Comparison of ENCODE assay signal across 8 mouse cellular contexts in genomic region chr15:89452906-89453864, GRCm38 (mm10). TPM values are rescaled to one million over a fixed set of nuclear protein-coding genes. Genes with fewer than 3 reads are reported as not detected.
DNase-seq lines count a peak whose midpoint lies in the region; ATAC-seq and TF ChIP-seq lines count a peak whose summit lies in the region.

No protein-coding gene starts in this region.

- ATAC-seq in forebrain, embryonic 14.5 days = peak; percentile 70
- peak; percentile 84 for ATAC-seq in hindbrain, embryonic 15.5 days (ENCODE audit: low FRiP score, low read depth)
- ATAC-seq in liver, embryonic 11.5 days (replicated peaks; ENCODE audit: low FRiP score) = peak; percentile 60; the same call in 1 of the 2 replicates
- ATAC-seq in midbrain, embryonic 16.5 days = peak; percentile 72

- DNase-seq in CH12.LX (ENCODE audit: extremely low read depth) (no peak), ZHBTc4 (ENCODE audit: low read depth, low spot score) (peak; percentile 89)
- peak; percentile 48 for DNase-seq in forebrain, embryonic 14.5 days (ENCODE audit: low spot score)
- DNase-seq in liver, embryonic 11.5 days (ENCODE audit: low spot score) = peak; percentile 80
- DNase-seq in thymus, postnatal 4 days = peak; percentile 84
- DNase-seq in frontal cortex, postnatal 14 days (ENCODE audit: low spot score in 2 of 2) = no peak

- in situ Hi-C loops in CH12.LX (cut with MboI; ENCODE audit: low pct_ligation_motif_present, low pct_unique_long_range_greater_than_20kb, low sequenced_read_pairs) = no loop called here

- WGBS in forebrain, embryonic 14.5 days = 4% methylated on average over 24 of the region's 24 CpGs
- WGBS in hindbrain, embryonic 15.5 days = 5% methylated on average over 24 of the region's 24 CpGs
- 6% methylated on average over 24 of the region's 24 CpGs for WGBS in liver, embryonic 11.5 days
- 4% methylated on average over 24 of the region's 24 CpGs for WGBS in midbrain, embryonic 16.5 days

- H3K4me2 ChIP-seq in CH12.LX (ENCODE audit: insufficient read depth, low read depth, poor library complexity, severe bottlenecking) = no peak overlapping the region
- peak overlapping the region; percentile 76 for H3K4me2 ChIP-seq in forebrain, embryonic 14.5 days (ENCODE audit: low read length)
- H3K4me2 ChIP-seq in hindbrain, embryonic 15.5 days = peak overlapping the region; percentile 76
- H3K4me2 ChIP-seq in liver, embryonic 11.5 days = peak overlapping the region; percentile 74
- H3K4me2 ChIP-seq in midbrain, embryonic 16.5 days (ENCODE audit: low read length) = peak overlapping the region; percentile 98

- no peaks in the 10 kb centered on the region for H3K36me3 ChIP-seq in CH12.LX (replicated peaks in 1 of 2; ENCODE audit: control insufficient read depth in 1 of 2, insufficient read depth in 1 of 2, low read length in 1 of 2)
- peaks cover 20% of the 10 kb centered on the region for H3K36me3 ChIP-seq in forebrain, embryonic 14.5 days (ENCODE audit: control insufficient read depth, insufficient read depth, low read length)
- H3K36me3 ChIP-seq in hindbrain, embryonic 15.5 days = peaks cover 15% of the 10 kb centered on the region
- no peaks in the 10 kb centered on the region for H3K36me3 ChIP-seq in liver, embryonic 11.5 days (ENCODE audit: control insufficient read depth, insufficient read depth, low read length)
- H3K36me3 ChIP-seq in midbrain, embryonic 16.5 days (ENCODE audit: control insufficient read depth, insufficient read depth, low read length) = peaks cover 16% of the 10 kb centered on the region

- TF ChIP-seq RAD21 in CH12.LX (IDR thresholded peaks at IDR 0.05; ENCODE audit: low read depth, low read length) = no peak

- H3K9me3 ChIP-seq in CH12.LX (replicated peaks; ENCODE audit: low read length) = peaks cover 7% of the 10 kb centered on the region
- H3K9me3 ChIP-seq in forebrain, embryonic 14.5 days (replicated peaks; ENCODE audit: control insufficient read depth, low read length) = no peaks in the 10 kb centered on the region
- H3K9me3 ChIP-seq in hindbrain, embryonic 15.5 days = no peaks in the 10 kb centered on the region
- no peaks in the 10 kb centered on the region for H3K9me3 ChIP-seq in liver, embryonic 11.5 days (ENCODE audit: control insufficient read depth, low read length)
- no peaks in the 10 kb centered on the region for H3K9me3 ChIP-seq in midbrain, embryonic 16.5 days (replicated peaks; ENCODE audit: control insufficient read depth, low read length, poor library complexity, severe bottlenecking)

- no peak overlapping the region for H3K9ac ChIP-seq in CH12.LX (ENCODE audit: insufficient read depth, low read depth)
- H3K9ac ChIP-seq in forebrain, embryonic 14.5 days (ENCODE audit: low read length) = peak overlapping the region; percentile 86
- peak overlapping the region; percentile 85 for H3K9ac ChIP-seq in hindbrain, embryonic 15.5 days
- H3K9ac ChIP-seq in liver, embryonic 11.5 days (ENCODE audit: low read depth, low read length) = no peak overlapping the region
- peak overlapping the region; percentile 85 for H3K9ac ChIP-seq in midbrain, embryonic 16.5 days (ENCODE audit: low read depth, low read length)

- no peak overlapping the region for H3K27ac ChIP-seq in CH12.LX (ENCODE audit: insufficient read depth, low read depth)
- H3K27ac ChIP-seq in forebrain, embryonic 14.5 days (ENCODE audit: low read depth, low read length) = peak overlapping the region; percentile 63; the same call in 1 of the 2 replicates
- H3K27ac ChIP-seq in hindbrain, embryonic 15.5 days (replicated peaks) = peak overlapping the region; percentile 90
- H3K27ac ChIP-seq in liver, embryonic 11.5 days (ENCODE audit: low read depth, low read length) = no peak overlapping the region
- peak overlapping the region; percentile 90 for H3K27ac ChIP-seq in midbrain, embryonic 16.5 days (ENCODE audit: low read length)

- peaks cover 60% of the 10 kb centered on the region for H3K27me3 ChIP-seq in CH12.LX (replicated peaks)
- H3K27me3 ChIP-seq in forebrain, embryonic 14.5 days (replicated peaks; ENCODE audit: control insufficient read depth, insufficient read depth, low read length) = no peaks in the 10 kb centered on the region
- H3K27me3 ChIP-seq in hindbrain, embryonic 15.5 days = 0 out of 2 replicates have a peak, but pooled peaks cover 3% of the 10 kb centered on the region
- peaks cover 49% of the 10 kb centered on the region for H3K27me3 ChIP-seq in liver, embryonic 11.5 days (replicated peaks; ENCODE audit: control insufficient read depth, insufficient read depth, low read length)
- H3K27me3 ChIP-seq in midbrain, embryonic 16.5 days (ENCODE audit: control insufficient read depth, insufficient read depth, low read depth, low read length) = no peaks in the 10 kb centered on the region

- no peaks in the 10 kb centered on the region for H3K4me1 ChIP-seq in CH12.LX (ENCODE audit: control insufficient read depth in 1 of 2, insufficient read depth in 2 of 2)
- H3K4me1 ChIP-seq in forebrain, embryonic 14.5 days (ENCODE audit: control insufficient read depth, insufficient read depth, low read length) = peaks cover 18% of the 10 kb centered on the region
- peaks cover 28% of the 10 kb centered on the region for H3K4me1 ChIP-seq in hindbrain, embryonic 15.5 days (replicated peaks)
- peaks cover 3% of the 10 kb centered on the region; the same call in 1 of the 2 replicates for H3K4me1 ChIP-seq in liver, embryonic 11.5 days (replicated peaks; ENCODE audit: control insufficient read depth, insufficient read depth, low read length)
- peaks cover 23% of the 10 kb centered on the region for H3K4me1 ChIP-seq in midbrain, embryonic 16.5 days (ENCODE audit: control insufficient read depth, insufficient read depth, low read length)

- H3K4me3 ChIP-seq in CH12.LX (replicated peaks in 1 of 3; ENCODE audit: low read depth in 2 of 3, low read length in 2 of 3, poor library complexity in 1 of 3) = no peak overlapping the region
- peak overlapping the region; percentile 76 for H3K4me3 ChIP-seq in forebrain, embryonic 14.5 days (ENCODE audit: low read depth, low read length)
- peak overlapping the region; percentile 79 for H3K4me3 ChIP-seq in hindbrain, embryonic 15.5 days
- H3K4me3 ChIP-seq in liver, embryonic 11.5 days (ENCODE audit: low read depth, low read length) = peak overlapping the region; percentile 51
- peak overlapping the region; percentile 73 for H3K4me3 ChIP-seq in midbrain, embryonic 16.5 days (ENCODE audit: low read depth, low read length)

- TF ChIP-seq CTCF in CH12.LX (conservative IDR thresholded peaks at IDR 0.05 in 1 of 2, IDR thresholded peaks at IDR 0.05 in 1 of 2; ENCODE audit: low read depth in 2 of 2, low read length in 2 of 2) = no peak

- no peaks in the 10 kb centered on the region for H3K79me2 ChIP-seq in CH12.LX (replicated peaks; ENCODE audit: control insufficient read depth, extremely low read depth, insufficient read depth, poor library complexity, severe bottlenecking)

- no peak for TF ChIP-seq POLR2A in CH12.LX (IDR thresholded peaks at IDR 0.05; ENCODE audit: low read depth, low read length)

- dilution Hi-C loops in CH12.LX (cut with MboI; ENCODE audit: extremely low pct_ligation_motif_present, extremely low pct_unique_long_range_greater_than_20kb, low sequenced_read_pairs) = no loop called here

- TF ChIP-seq EP300 in CH12.LX (IDR thresholded peaks at IDR 0.05; ENCODE audit: low read length) = no peak

RNA-seq across cellular contexts. Expression of gene Mapk8ip2, which starts 0.5 kb away (rescaled TPM):
- total RNA-seq in CH12.LX (2012; rRNA removed) (0.04 TPM in 1 of 2 replicates, not detected in the other), CH12.LX (2014; rRNA removed) (not detected in 2 replicates)
- not detected in 2 replicates for polyA plus RNA-seq in CH12.LX (2012; ENCODE audit: insufficient read length, low read depth)
- 32.1 and 45.0 TPM in 2 replicates for polyA plus RNA-seq in forebrain, embryonic 14.5 days (2014; fragmentation: Nextera tagmentation; extraction: Ambion mirVana)
- polyA plus RNA-seq in hindbrain, embryonic 15.5 days (2015; fragmentation: Nextera tagmentation; extraction: Ambion mirVana) = 78.0 and 87.6 TPM in 2 replicates
- polyA plus RNA-seq in liver, embryonic 11.5 days (2014; fragmentation: Nextera tagmentation; extraction: Ambion mirVana) = 0.26 and 0.36 TPM in 2 replicates
- 84.4 and 86.4 TPM in 2 replicates for polyA plus RNA-seq in midbrain, embryonic 16.5 days (2015; fragmentation: Nextera tagmentation; extraction: Ambion mirVana)

RNA-seq across cellular contexts. Expression of gene Chkb, which starts 23.5 kb away (rescaled TPM):
- total RNA-seq in CH12.LX (2012; rRNA removed) (24.0 and 26.4 TPM in 2 replicates), CH12.LX (2014; rRNA removed) (21.1 and 25.9 TPM in 2 replicates)
- polyA plus RNA-seq in CH12.LX (2012; ENCODE audit: insufficient read length, low read depth) = 25.0 and 31.8 TPM in 2 replicates
- 59.3 and 66.3 TPM in 2 replicates for polyA plus RNA-seq in forebrain, embryonic 14.5 days (2014; fragmentation: Nextera tagmentation; extraction: Ambion mirVana)
- polyA plus RNA-seq in hindbrain, embryonic 15.5 days (2015; fragmentation: Nextera tagmentation; extraction: Ambion mirVana) = 89.8 and 91.9 TPM in 2 replicates
- polyA plus RNA-seq in liver, embryonic 11.5 days (2014; fragmentation: Nextera tagmentation; extraction: Ambion mirVana) = 43.5 and 47.5 TPM in 2 replicates
- polyA plus RNA-seq in midbrain, embryonic 16.5 days (2015; fragmentation: Nextera tagmentation; extraction: Ambion mirVana) = 88.3 and 95.2 TPM in 2 replicates

RNA-seq across cellular contexts. Expression of gene Gm44502, which starts 23.7 kb away (rescaled TPM):
- total RNA-seq in CH12.LX (2012; rRNA removed) (0.13 and 0.34 TPM in 2 replicates), CH12.LX (2014; rRNA removed) (0.15 TPM in 1 of 2 replicates, not detected in the other)
- polyA plus RNA-seq in CH12.LX (2012; ENCODE audit: insufficient read length, low read depth) = 1.9 TPM in 1 of 2 replicates, not detected in the other
- polyA plus RNA-seq in forebrain, embryonic 14.5 days (2014; fragmentation: Nextera tagmentation; extraction: Ambion mirVana) = not detected in 2 replicates
- not detected in 2 replicates for polyA plus RNA-seq in hindbrain, embryonic 15.5 days (2015; fragmentation: Nextera tagmentation; extraction: Ambion mirVana)
- not detected in 2 replicates for polyA plus RNA-seq in liver, embryonic 11.5 days (2014; fragmentation: Nextera tagmentation; extraction: Ambion mirVana)
- polyA plus RNA-seq in midbrain, embryonic 16.5 days (2015; fragmentation: Nextera tagmentation; extraction: Ambion mirVana) = not detected in 2 replicates

RNA-seq across cellular contexts. Expression of gene C730034F03Rik, which starts 23.8 kb away (rescaled TPM):
- 3.6 and 6.3 TPM in 2 replicates for total RNA-seq in CH12.LX (2012; rRNA removed)
- total RNA-seq in CH12.LX (2014; rRNA removed) = 0.35 and 0.36 TPM in 2 replicates
- 0.44 and 1.1 TPM in 2 replicates for polyA plus RNA-seq in CH12.LX (2012; ENCODE audit: insufficient read length, low read depth)
- 1.3 and 2.0 TPM in 2 replicates for polyA plus RNA-seq in forebrain, embryonic 14.5 days (2014; fragmentation: Nextera tagmentation; extraction: Ambion mirVana)
- polyA plus RNA-seq in hindbrain, embryonic 15.5 days (2015; fragmentation: Nextera tagmentation; extraction: Ambion mirVana) = 6.2 and 7.2 TPM in 2 replicates
- polyA plus RNA-seq in liver, embryonic 11.5 days (2014; fragmentation: Nextera tagmentation; extraction: Ambion mirVana) = 2.0 and 2.8 TPM in 2 replicates
- 6.5 and 7.3 TPM in 2 replicates for polyA plus RNA-seq in midbrain, embryonic 16.5 days (2015; fragmentation: Nextera tagmentation; extraction: Ambion mirVana)

RNA-seq across cellular contexts. Expression of gene Arsa, which starts 24.0 kb away (rescaled TPM):
- 6.3 and 9.3 TPM in 2 replicates for total RNA-seq in CH12.LX (2012; rRNA removed)
- 8.3 and 10.3 TPM in 2 replicates for total RNA-seq in CH12.LX (2014; rRNA removed)
- 9.5 and 9.9 TPM in 2 replicates for polyA plus RNA-seq in CH12.LX (2012; ENCODE audit: insufficient read length, low read depth)
- 14.0 and 16.5 TPM in 2 replicates for polyA plus RNA-seq in forebrain, embryonic 14.5 days (2014; fragmentation: Nextera tagmentation; extraction: Ambion mirVana)
- 33.4 and 35.4 TPM in 2 replicates for polyA plus RNA-seq in hindbrain, embryonic 15.5 days (2015; fragmentation: Nextera tagmentation; extraction: Ambion mirVana)
- 8.6 and 9.0 TPM in 2 replicates for polyA plus RNA-seq in liver, embryonic 11.5 days (2014; fragmentation: Nextera tagmentation; extraction: Ambion mirVana)
- polyA plus RNA-seq in midbrain, embryonic 16.5 days (2015; fragmentation: Nextera tagmentation; extraction: Ambion mirVana) = 32.6 and 37.6 TPM in 2 replicates

Comparison
In these comparisons a context has a peak if more than half of its experiments do, and no peak if none do; other contexts are left out.
1. DNase-seq: peak in ZHBTc4 (single experiment), forebrain, embryonic 14.5 days (single experiment), liver, embryonic 11.5 days (single experiment) and thymus, postnatal 4 days (single experiment); none in CH12.LX (single experiment) and frontal cortex, postnatal 14 days (0 of 2).
2. H3K27ac ChIP-seq: peak in forebrain, embryonic 14.5 days (single experiment), hindbrain, embryonic 15.5 days (single experiment) and midbrain, embryonic 16.5 days (single experiment); none in CH12.LX (single experiment) and liver, embryonic 11.5 days (single experiment).
3. H3K4me3 ChIP-seq: peak in forebrain, embryonic 14.5 days (single experiment), hindbrain, embryonic 15.5 days (single experiment), liver, embryonic 11.5 days (single experiment) and midbrain, embryonic 16.5 days (single experiment); none in CH12.LX (0 of 3).
4. H3K9ac ChIP-seq: peak in forebrain, embryonic 14.5 days (single experiment), hindbrain, embryonic 15.5 days (single experiment) and midbrain, embryonic 16.5 days (single experiment); none in CH12.LX (single experiment) and liver, embryonic 11.5 days (single experiment).
5. RNA of gene Mapk8ip2, which starts 0.5 kb away (polyA plus RNA-seq): 78.0 to 87.6 TPM in hindbrain, embryonic 15.5 days, 84.4 to 86.4 TPM in midbrain, embryonic 16.5 days and 32.1 to 45.0 TPM in forebrain, embryonic 14.5 days; 0.26 to 0.36 TPM in liver, embryonic 11.5 days and not detected in CH12.LX; every median in the first group is over 10 times any median in the second.
6. Peak in every context shown above with its lines, with median percentiles within 50 percentile points of each other: ATAC-seq.